Mouse (Mus musculus) MEL (cell line): ENCODE measurements around the gene Atg7.

Source experiments
- CTCF ChIP-seq, 3 experiments: IDR thresholded peaks in 2 of 3; conservative IDR thresholded peaks in 1 of 3; 2 replicates each; pipeline ENCODE4 v1.5.1; 2011 to 2012; ENCODE audit warnings: low read length in 3 of 3, low read depth in 2 of 3, mild to moderate bottlenecking in 2 of 3, improper control_type of control experiment in 1 of 3, inconsistent platforms in 1 of 3, mixed read lengths in 1 of 3, moderate library complexity in 1 of 3; ENCODE audit not compliant: control insufficient read depth in 1 of 3, insufficient read depth in 1 of 3, poor library complexity in 1 of 3, severe bottlenecking in 1 of 3
- EP300 ChIP-seq, 2 experiments: IDR thresholded peaks; 2 replicates each; pipeline ENCODE4 v1.6.1; 2011; ENCODE audit warnings: improper control_type of control experiment in 2 of 2, low read length in 2 of 2, low read depth in 1 of 2, mild to moderate bottlenecking in 1 of 2
- MAFK ChIP-seq: IDR thresholded peaks from 2 replicates; pipeline ENCODE4 v1.6.1; 2011; ENCODE audit warnings: low read depth, mild to moderate bottlenecking, low read length, improper control_type of control experiment, borderline replicate concordance
- MXI1 ChIP-seq: IDR thresholded peaks from 2 replicates; pipeline ENCODE4 v1.6.1; 2011; ENCODE audit warnings: mild to moderate bottlenecking, low read depth, low read length, improper control_type of control experiment
- NELFE ChIP-seq: IDR thresholded peaks from 2 replicates; pipeline ENCODE4 v1.6.1; 2011; ENCODE audit warnings: low read depth, low read length, improper control_type of control experiment
- NRF1 ChIP-seq: IDR thresholded peaks from 2 replicates; pipeline ENCODE4 v1.6.1; 2014; ENCODE audit warnings: low read depth, mild to moderate bottlenecking, inconsistent platforms, low read length, improper control_type of control experiment, moderate library complexity; ENCODE audit not compliant: poor library complexity, insufficient read depth, severe bottlenecking
- POLR2A ChIP-seq, 2 experiments: IDR thresholded peaks; 2 replicates each; pipeline ENCODE4 v1.6.1; 2011 to 2012; ENCODE audit warnings: low read length in 2 of 2, mild to moderate bottlenecking in 2 of 2, control low read depth in 1 of 2, improper control_type of control experiment in 1 of 2, low read depth in 1 of 2, moderate library complexity in 1 of 2; ENCODE audit not compliant: control insufficient read depth in 1 of 2, insufficient read depth in 1 of 2, poor library complexity in 1 of 2
- POLR2AphosphoS2 ChIP-seq: IDR thresholded peaks from 2 replicates; pipeline ENCODE4 v1.6.1; 2011; ENCODE audit warnings: low read length, improper control_type of control experiment
- POLR2AphosphoS5 ChIP-seq: IDR thresholded peaks from 2 replicates; pipeline ENCODE4 v1.6.1; 2012; ENCODE audit warnings: low read depth, borderline replicate concordance, mild to moderate bottlenecking, inconsistent platforms, low read length, moderate library complexity, mixed read lengths
- TCF12 ChIP-seq: IDR thresholded peaks from 2 replicates; pipeline ENCODE4 v1.6.1; 2014; ENCODE audit warnings: low read depth, mild to moderate bottlenecking, inconsistent platforms, low read length, improper control_type of control experiment, moderate library complexity
- ZC3H11A ChIP-seq: IDR thresholded peaks from 2 replicates; pipeline ENCODE4 v1.6.1; 2012; ENCODE audit warnings: low read depth, mild to moderate bottlenecking, inconsistent platforms, low read length, improper control_type of control experiment

DNA sequence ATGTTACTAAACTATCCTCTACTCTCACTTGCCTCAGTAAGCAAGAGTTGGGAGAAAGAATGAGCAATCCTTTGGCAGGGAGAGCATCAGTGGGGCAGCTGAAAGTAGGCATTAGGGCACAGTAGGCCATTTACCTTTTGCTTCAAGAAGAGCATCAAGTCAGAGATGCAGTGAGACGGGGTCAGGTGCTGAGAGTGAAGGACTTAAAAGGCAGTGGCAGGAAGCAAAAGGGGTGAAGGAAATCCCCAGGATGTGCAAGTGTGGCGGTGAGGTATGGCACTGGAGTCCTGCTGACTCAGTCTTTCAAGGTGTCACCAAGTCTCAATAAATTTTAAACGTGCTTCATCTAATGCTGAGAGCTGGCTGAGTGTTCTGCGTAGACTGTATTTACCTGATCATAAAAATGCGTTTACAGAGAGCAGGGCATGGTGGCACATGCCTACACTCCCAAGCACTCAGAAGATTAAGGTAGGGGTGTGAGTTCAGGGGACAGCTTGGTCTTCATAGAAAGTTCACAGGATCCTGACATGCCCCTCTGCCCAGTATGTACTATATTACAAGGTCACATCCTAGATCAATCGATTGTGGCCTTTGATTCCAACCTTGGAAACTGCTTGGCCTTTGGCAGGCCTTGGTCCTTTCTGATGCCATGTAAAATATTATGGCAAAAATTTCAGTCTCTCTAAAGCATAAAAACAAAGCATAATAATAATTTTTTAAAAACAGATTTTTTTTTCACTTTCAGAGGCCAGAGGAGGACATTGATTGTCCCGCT lies 14.1 kb downstream of the Atg7 start:
- TF ChIP-seq POLR2A (IDR thresholded peaks at IDR 0.05; ENCODE audit: control insufficient read depth in 1 of 2, insufficient read depth in 1 of 2, low read depth in 1 of 2, low read length in 2 of 2, poor library complexity in 1 of 2) (no peak), MXI1 (no peak), NRF1 (no peak), MAFK (no peak), POLR2AphosphoS2 (no peak), NELFE (no peak), CTCF (IDR thresholded peaks at IDR 0.05 in 2 of 3, conservative IDR thresholded peaks at IDR 0.05 in 1 of 3; ENCODE audit: control insufficient read depth in 1 of 3, insufficient read depth in 1 of 3, low read depth in 2 of 3, low read length in 3 of 3, poor library complexity in 1 of 3, severe bottlenecking in 1 of 3) (no peak), TCF12 (no peak), POLR2AphosphoS5 (no peak), EP300 (IDR thresholded peaks at IDR 0.05; ENCODE audit: low read depth in 1 of 2, low read length in 2 of 2) (no peak), ZC3H11A (no peak)
